Mouse (Mus musculus) gastrocnemius, postnatal 4 days (tissue): ENCODE data around the gene Wdfy2. TPM values are rescaled to one million over a fixed set of nuclear protein-coding genes. Genes with fewer than 3 reads are reported as not detected.

Experiments
- microRNA-seq: library from miRNA; unstranded; fragments of <30 nt; microRNA quantifications from one replicate; pipeline ENCODE4 v1.2.0, GENCODE M21; 2021
- total RNA-seq, 2 experiments: library from RNA; stranded (reverse); gene quantifications; 2 replicates each; pipeline ENCODE4 v1.2.3; 2021

Wdfy2 gene
- total RNA-seq, 2 experiments from 2014 or later = 12.4 to 14.0 TPM

Small RNA genes lying within 50 kb of the gene (microRNA-seq; reads per million reads assigned to microRNA genes)
- not detected for gene Mir6541
- gene Mir8098 = not detected

Other genes with a start within 250 kb of the Wdfy2 start
- not detected for gene Serpine3, start 174.0 kb upstream of the Wdfy2 start, total RNA-seq
- 10 to 100 TPM; 24.0 to 27.2 TPM for gene Ints6, start 76.5 kb upstream of the Wdfy2 start, total RNA-seq
- not detected for gene Defb48, start 146.8 kb downstream of the Wdfy2 start, total RNA-seq
- not detected for gene Defb47, start 160.4 kb downstream of the Wdfy2 start, total RNA-seq
- not detected for gene Defb43, start 174.1 kb downstream of the Wdfy2 start, total RNA-seq
- not detected for gene Defb42, start 209.3 kb downstream of the Wdfy2 start, total RNA-seq
- gene Defb30, start 212.3 kb downstream of the Wdfy2 start, total RNA-seq = not detected